Mouse (Mus musculus) CH12.LX (cell line): ENCODE data around the gene Eea1.

Experiments used
- CHD1 ChIP-seq: IDR thresholded peaks from 2 replicates; pipeline ENCODE4 v1.6.1; 2012; ENCODE audit warnings: low read depth, low read length, improper control_type of control experiment, inconsistent platforms
- CHD2 ChIP-seq: IDR thresholded peaks from 2 replicates; pipeline ENCODE4 v1.6.1; 2011; ENCODE audit warnings: low read length, improper control_type of control experiment
- CTCF ChIP-seq, 2 experiments: IDR thresholded peaks in 1 of 2; conservative IDR thresholded peaks in 1 of 2; 2 replicates each; pipeline ENCODE4 v1.5.1; 2011 to 2012; ENCODE audit warnings: low read depth in 2 of 2, low read length in 2 of 2, improper control_type of control experiment in 1 of 2, inconsistent platforms in 1 of 2, mild to moderate bottlenecking in 1 of 2, moderate library complexity in 1 of 2
- E2F4 ChIP-seq: IDR thresholded peaks from 2 replicates; pipeline ENCODE4 v1.6.1; 2011; ENCODE audit warnings: low read depth, low read length, improper control_type of control experiment; ENCODE audit not compliant: insufficient replicate concordance
- EP300 ChIP-seq: IDR thresholded peaks from 2 replicates; pipeline ENCODE4 v1.6.1; 2011; ENCODE audit warnings: low read length, improper control_type of control experiment
- ETS1 ChIP-seq: conservative IDR thresholded peaks from 2 replicates; pipeline ENCODE4 v1.6.1; 2012; ENCODE audit warnings: low read depth, mild to moderate bottlenecking, inconsistent platforms, low read length, improper control_type of control experiment, moderate library complexity
- JUND ChIP-seq: conservative IDR thresholded peaks from 2 replicates; pipeline ENCODE4 v1.6.1; 2011; ENCODE audit warnings: low read depth, low read length, improper control_type of control experiment
- KAT2A ChIP-seq: IDR thresholded peaks from 2 replicates; pipeline ENCODE4 v1.6.1; 2012; ENCODE audit warnings: low read length, improper control_type of control experiment, inconsistent platforms; ENCODE audit not compliant: insufficient replicate concordance
- MAX ChIP-seq: IDR thresholded peaks from 2 replicates; pipeline ENCODE4 v1.6.1; 2011; ENCODE audit warnings: low read length, improper control_type of control experiment
- MAZ ChIP-seq: IDR thresholded peaks from 2 replicates; pipeline ENCODE4 v1.6.1; 2012; ENCODE audit warnings: low read depth, mild to moderate bottlenecking, inconsistent platforms, low read length, improper control_type of control experiment, moderate library complexity
- POLR2A ChIP-seq: IDR thresholded peaks from 2 replicates; pipeline ENCODE4 v1.6.1; 2011; ENCODE audit warnings: low read depth, mild to moderate bottlenecking, improper control_type of control experiment, low read length
- POLR2AphosphoS2 ChIP-seq: IDR thresholded peaks from 2 replicates; pipeline ENCODE4 v1.6.1; 2011; ENCODE audit warnings: low read depth, low read length, improper control_type of control experiment
- ZKSCAN1 ChIP-seq: IDR thresholded peaks from 2 replicates; pipeline ENCODE4 v1.6.1; 2012; ENCODE audit warnings: low read depth, inconsistent platforms, low read length, improper control_type of control experiment, borderline replicate concordance
- ZMIZ1 ChIP-seq: IDR thresholded peaks from 2 replicates; pipeline ENCODE4 v1.6.1; 2012; ENCODE audit warnings: low read depth, mild to moderate bottlenecking, inconsistent platforms, low read length, improper control_type of control experiment

GRCm38 (mm10) chr10:95898471-95899154 lies 41.8 kb upstream of the Eea1 start:
- peak; percentile 80 to 97 for TF ChIP-seq CTCF (conservative IDR thresholded peaks at IDR 0.05 in 1 of 2, IDR thresholded peaks at IDR 0.05 in 1 of 2; ENCODE audit: low read depth in 2 of 2, low read length in 2 of 2)
- no peak for TF ChIP-seq E2F4
- TF ChIP-seq CHD1: no peak
- TF ChIP-seq JUND: no peak
- no peak for TF ChIP-seq KAT2A
- TF ChIP-seq POLR2A: no peak
- TF ChIP-seq EP300: no peak
- no peak for TF ChIP-seq MAZ
- TF ChIP-seq ZKSCAN1: no peak
- no peak for TF ChIP-seq CHD2
- TF ChIP-seq POLR2AphosphoS2: no peak
- TF ChIP-seq MAX: peak; percentile 71
- no peak for TF ChIP-seq ZMIZ1
- no peak for TF ChIP-seq ETS1
